Mouse (Mus musculus) erythroid progenitor cell, adult 5-6 weeks (primary cell): ENCODE results near the gene Sars. TPM values are rescaled to one million over a fixed set of nuclear protein-coding genes. Genes with fewer than 3 reads are reported as not detected.

Experiments
- ATAC-seq: replicated peaks from 2 replicates; pipeline ENCODE4 v1.8.0; 2016; ENCODE audit warnings: moderate number of reproducible peaks, mild to moderate bottlenecking, moderate TSS enrichment, inconsistent platforms; ENCODE audit not compliant: poor library complexity, low FRiP score, severe bottlenecking
- total RNA-seq, 2 experiments: library from RNA; stranded (forward) in 1 of 2; stranded (reverse) in 1 of 2; fragments of 150-400 nt in 1 of 2; fragments of 186-747, 209-891 nt in 1 of 2; gene quantifications; 2 replicates each; pipeline versions ENCODE4 v1.2.3 to v1.2.4; 2015 to 2017; ENCODE audit warnings: low replicate concordance in 2 of 2

Gene Sars
- total RNA-seq (2015; ENCODE audit: low replicate concordance) (27.4 and 30.6 TPM in 2 replicates), total RNA-seq (2017; ENCODE audit: low replicate concordance) (107 and 211 TPM in 2 replicates)

- peak; percentile 91 for ATAC-seq
These were observed at the start of gene Sars for GRCm38 (mm10) chr3:108444698-108445365. Gene Sars, minus strand, starts transcription at chr3:108445209.

- ATAC-seq = no peak
These were observed 45.0 kb upstream of the Sars start for GRCm38 (mm10) chr3:108489968-108490367.

- ATAC-seq = no peak
These were observed 39.7 kb upstream of the Sars start for GRCm38 (mm10) chr3:108484749-108485148.

DNA sequence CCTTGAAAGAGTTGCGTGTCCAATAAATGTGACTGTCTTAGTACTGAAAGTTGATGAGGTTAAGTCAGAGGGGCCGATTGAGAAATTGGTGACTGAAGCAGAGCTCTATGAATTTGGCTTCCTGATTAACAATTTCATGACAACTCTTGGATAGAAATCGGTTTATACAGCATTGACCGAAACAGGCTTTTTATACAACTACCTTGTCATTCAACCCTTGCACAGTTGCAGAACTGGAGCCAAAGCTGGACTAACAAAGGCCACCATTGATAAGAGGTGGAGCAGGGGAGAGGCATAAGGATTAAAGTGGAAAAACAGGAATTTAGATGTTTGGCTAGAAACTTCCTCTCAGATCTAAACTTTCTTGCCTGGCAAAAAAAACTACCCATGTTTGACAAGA is 33.8 kb upstream of the Sars start:
- ATAC-seq = no peak

GRCm38 (mm10) chr3:108476761-108477619 is 32.0 kb upstream of the Sars start:
- no peak for ATAC-seq

DNA sequence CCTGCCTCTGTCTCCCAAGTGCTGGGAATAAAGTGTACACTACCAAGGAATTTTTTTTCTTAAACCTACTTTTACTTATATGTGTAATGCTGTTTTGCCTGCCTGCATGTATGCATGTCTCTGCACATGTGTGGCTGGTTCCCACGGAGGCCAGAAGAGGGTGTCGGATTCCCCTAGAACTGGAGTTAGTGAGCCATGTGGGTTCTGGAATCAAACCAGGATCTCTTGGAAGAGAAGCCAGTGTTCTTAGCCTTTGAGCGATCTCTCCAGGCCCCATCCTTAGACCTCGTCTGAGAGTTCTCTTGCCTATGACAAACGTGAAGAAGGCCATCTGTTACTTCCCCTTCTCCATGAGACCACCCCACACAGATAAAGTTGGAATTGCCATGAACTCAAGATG is 30.5 kb upstream of the Sars start:
- ATAC-seq = no peak

GRCm38 (mm10) chr3:108474969-108475368 is 30.0 kb upstream of the Sars start:
- no peak for ATAC-seq

DNA sequence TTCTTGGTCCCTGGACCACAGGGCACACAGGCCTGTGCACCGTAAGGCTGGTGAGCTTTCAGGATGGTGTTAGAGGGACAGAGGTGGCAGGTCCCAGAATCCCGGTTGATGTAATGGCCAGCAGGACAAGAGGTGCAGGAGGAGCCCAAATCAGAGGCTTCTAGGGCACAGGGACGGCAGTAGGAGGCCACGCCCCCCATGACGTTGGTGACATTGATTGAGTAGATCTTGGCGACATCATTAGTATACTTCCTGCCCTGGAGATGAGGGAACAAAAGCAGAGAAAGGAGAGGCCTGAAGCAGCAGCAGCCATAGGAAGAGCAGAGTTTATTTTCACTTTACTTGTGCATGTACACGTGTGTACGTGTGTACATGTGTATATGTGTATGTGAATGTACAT is 22.8 kb upstream of the Sars start:
- no peak for ATAC-seq

GRCm38 (mm10) chr3:108466425-108466824 is 21.4 kb upstream of the Sars start:
- peak; percentile 64 for ATAC-seq

GRCm38 (mm10) chr3:108458866-108459265 is 13.9 kb upstream of the Sars start:
- ATAC-seq = no peak

GRCm38 (mm10) chr3:108458380-108458779 is 13.4 kb upstream of the Sars start:
- no peak for ATAC-seq

GRCm38 (mm10) chr3:108454172-108454571 is 9.2 kb upstream of the Sars start:
- ATAC-seq = no peak

DNA sequence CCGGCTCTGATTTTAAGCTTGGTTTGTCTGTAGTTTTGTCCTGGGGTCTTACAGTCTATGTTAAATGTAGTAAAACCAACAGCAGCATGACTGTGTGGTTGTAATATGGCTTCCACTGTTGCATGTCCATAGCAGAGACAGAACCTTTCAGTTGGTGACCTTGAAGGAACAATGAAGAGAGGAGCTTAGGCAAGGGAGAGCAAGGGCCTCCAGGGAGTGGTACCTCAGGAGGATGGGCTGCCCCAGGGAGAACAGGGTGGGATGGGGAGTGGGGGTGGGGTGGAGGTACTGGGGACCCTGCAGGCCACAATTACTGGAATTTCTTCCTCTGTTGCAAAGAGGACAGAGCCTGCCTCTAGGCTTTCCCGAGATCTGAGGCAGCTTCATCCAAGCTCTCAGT is 7.0 kb upstream of the Sars start:
- ATAC-seq = no peak

GRCm38 (mm10) chr3:108445366-108445705 is 327 bp upstream of the Sars start:
- peak; percentile 20 for ATAC-seq

GRCm38 (mm10) chr3:108444029-108444428 is 980 bp downstream of the Sars start:
- peak; percentile 75 for ATAC-seq

GRCm38 (mm10) chr3:108436380-108436714 is 8.7 kb downstream of the Sars start:
- ATAC-seq = no peak

DNA sequence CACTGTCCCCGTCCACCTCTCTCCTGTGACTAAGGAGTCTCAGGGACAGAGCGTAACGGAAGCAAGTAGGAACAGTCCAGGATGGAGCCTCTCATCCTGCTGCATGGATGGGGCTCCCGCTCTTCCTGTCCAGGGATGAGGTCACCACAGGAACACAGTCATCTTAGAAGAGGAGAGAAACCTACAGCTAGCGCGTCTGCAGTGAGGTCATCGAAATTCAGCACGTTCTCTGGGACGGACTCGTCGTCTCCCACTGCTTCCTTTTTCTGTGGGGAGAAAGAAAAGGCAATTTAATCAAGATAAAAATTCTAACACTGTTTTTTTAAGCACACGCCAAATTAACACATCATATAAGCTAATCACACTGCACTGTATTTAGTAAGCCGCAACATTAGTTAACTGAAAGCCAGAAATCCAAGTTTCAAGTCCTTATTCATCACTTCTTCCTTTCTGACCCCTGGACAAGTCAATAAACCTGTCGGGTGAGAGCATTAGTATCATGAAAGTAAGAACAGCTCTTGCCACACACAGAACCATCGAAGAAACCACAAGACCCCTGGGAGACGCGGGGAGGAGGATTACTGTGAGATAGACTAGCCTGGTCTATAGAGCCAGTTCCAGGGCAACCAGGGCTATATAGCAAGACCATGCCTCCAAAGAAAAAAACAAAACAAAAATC is 9.2 kb downstream of the Sars start:
- no peak for ATAC-seq

DNA sequence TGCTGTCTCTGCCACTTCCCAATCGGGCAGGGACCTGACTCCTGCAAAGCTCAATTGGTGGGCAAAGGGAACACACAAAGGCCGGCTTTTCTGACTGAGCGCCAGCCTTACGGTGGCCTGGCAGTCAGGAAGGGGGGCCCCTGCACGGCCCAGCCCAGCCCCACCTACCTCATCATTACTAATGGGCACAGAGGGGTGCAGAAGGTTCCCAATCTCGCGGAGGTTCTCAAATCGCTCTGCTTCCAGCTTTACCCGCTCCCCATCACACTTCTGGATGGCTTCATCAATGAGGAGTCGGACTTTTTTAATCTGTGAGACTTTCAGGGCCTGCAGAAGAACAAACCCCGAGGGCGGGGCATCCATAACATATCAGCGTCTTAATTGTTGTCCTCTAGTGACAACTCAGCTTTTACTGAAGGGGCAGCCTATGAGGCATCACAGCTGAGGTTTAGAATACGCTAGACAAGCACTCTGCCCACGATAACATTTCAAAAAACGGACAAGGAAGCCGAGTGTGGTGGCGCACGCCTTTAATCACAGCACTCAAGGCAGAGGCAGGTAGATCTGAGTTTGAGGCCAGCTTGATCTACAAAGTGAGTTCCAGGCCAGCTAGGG is 11.0 kb downstream of the Sars start:
- ATAC-seq = no peak

- ATAC-seq = no peak
These were observed 11.7 kb downstream of the Sars start for GRCm38 (mm10) chr3:108433188-108433880.
